Mouse (Mus musculus) E14TG2a.4 (cell line): ENCODE measurements around the gene Cog5.

ENCODE experiments used
- H3K27me3 ChIP-seq: 2 replicates; pipeline ENCODE4 v1.6.1; 2014; ENCODE audit warnings: low read length, control low read depth; ENCODE audit not compliant: insufficient read depth
- H3K36me3 ChIP-seq: 2 replicates; pipeline ENCODE4 v1.6.1; 2014; ENCODE audit warnings: low read length, control low read depth; ENCODE audit not compliant: insufficient read depth
- H3K4me1 ChIP-seq: replicated peaks from 2 replicates; pipeline ENCODE4 v1.6.1; 2014; ENCODE audit warnings: low read depth, low read length, control low read depth
- H3K4me3 ChIP-seq: replicated peaks from 2 replicates; pipeline ENCODE4 v1.5.1; 2014; ENCODE audit warnings: mild to moderate bottlenecking, low read length
- H3K9me3 ChIP-seq: 2 replicates; pipeline ENCODE4 v1.6.1; 2014; ENCODE audit warnings: low read length, control low read depth
- CTCF ChIP-seq: conservative IDR thresholded peaks from 2 replicates; pipeline ENCODE4 v1.5.1; 2014; ENCODE audit warnings: low read length
- NANOG ChIP-seq: IDR thresholded peaks from 2 replicates; pipeline ENCODE4 v1.6.1; 2014; ENCODE audit warnings: borderline replicate concordance, low read length, mixed read lengths
- POU5F1 ChIP-seq: IDR thresholded peaks from 2 replicates; pipeline ENCODE4 v1.6.1; 2014; ENCODE audit warnings: low read length, borderline replicate concordance

Gene Cog5

GRCm38 (mm10) chr12:31713600-31713999 is 58.9 kb downstream of the Cog5 start, which contains the start of gene Gpr22:
Gene Gpr22, minus strand, starts transcription at chr12:31713947.
- Histone ChIP-seq H3K36me3 (no peaks in the 10 kb centered on the region), H3K4me3 (no peak within 1 kb of the TSS), H3K9me3 (no peaks in the 10 kb centered on the region), H3K4me1 (peaks cover 12% of the 10 kb centered on the region), H3K27me3 (no peaks in the 10 kb centered on the region)
- TF ChIP-seq CTCF (no peak), POU5F1 (no peak), NANOG (no peak)

GRCm38 (mm10) chr12:31714070-31714469 is 59.4 kb downstream of the Cog5 start:
- peaks cover 16% of the 10 kb centered on the region for H3K4me1 ChIP-seq
- H3K27me3 ChIP-seq: no peaks in the 10 kb centered on the region
- H3K9me3 ChIP-seq: no peaks in the 10 kb centered on the region
- TF ChIP-seq CTCF: no peak
- TF ChIP-seq POU5F1: no peak
- TF ChIP-seq NANOG: no peak
- H3K4me3 ChIP-seq: no peak overlapping the region
- H3K36me3 ChIP-seq: no peaks in the 10 kb centered on the region

- H3K4me1 ChIP-seq: peaks cover 50% of the 10 kb centered on the region
- H3K27me3 ChIP-seq: no peaks in the 10 kb centered on the region
- TF ChIP-seq CTCF (peak; percentile 43), NANOG (no peak)
- no peaks in the 10 kb centered on the region for H3K36me3 ChIP-seq
- no peak overlapping the region for H3K4me3 ChIP-seq
- no peaks in the 10 kb centered on the region for H3K9me3 ChIP-seq
Observed at GRCm38 (mm10) chr12:31719586-31720275, 65.1 kb downstream of the Cog5 start.

GRCm38 (mm10) chr12:31724576-31724975 is 69.9 kb downstream of the Cog5 start:
- TF ChIP-seq CTCF (no peak), POU5F1 (no peak), NANOG (no peak)
- H3K9me3 ChIP-seq: no peaks in the 10 kb centered on the region
- H3K4me3 ChIP-seq: no peak overlapping the region
- H3K36me3 ChIP-seq: no peaks in the 10 kb centered on the region
- peaks cover 78% of the 10 kb centered on the region for H3K4me1 ChIP-seq
- H3K27me3 ChIP-seq: no peaks in the 10 kb centered on the region

GRCm38 (mm10) chr12:31725511-31726275 is 71.0 kb downstream of the Cog5 start:
- TF ChIP-seq POU5F1 (no peak), CTCF (no peak), NANOG (no peak)
- Histone ChIP-seq H3K4me1 (peaks cover 75% of the 10 kb centered on the region), H3K9me3 (no peaks in the 10 kb centered on the region), H3K4me3 (no peak overlapping the region; the same call in 1 of the 2 replicates), H3K27me3 (no peaks in the 10 kb centered on the region), H3K36me3 (no peaks in the 10 kb centered on the region)

GRCm38 (mm10) chr12:31726707-31727106 is 72.0 kb downstream of the Cog5 start:
- H3K27me3 ChIP-seq: no peaks in the 10 kb centered on the region
- no peaks in the 10 kb centered on the region for H3K9me3 ChIP-seq
- no peak overlapping the region for H3K4me3 ChIP-seq
- peaks cover 69% of the 10 kb centered on the region for H3K4me1 ChIP-seq
- H3K36me3 ChIP-seq: no peaks in the 10 kb centered on the region
- TF ChIP-seq POU5F1: no peak
- no peak for TF ChIP-seq CTCF
- TF ChIP-seq NANOG: no peak

- H3K36me3 ChIP-seq: no peaks in the 10 kb centered on the region
- no peak for TF ChIP-seq CTCF
- TF ChIP-seq NANOG: no peak
- no peak for TF ChIP-seq POU5F1
- no peak overlapping the region for H3K4me3 ChIP-seq
- H3K9me3 ChIP-seq: no peaks in the 10 kb centered on the region
- H3K27me3 ChIP-seq: no peaks in the 10 kb centered on the region
- H3K4me1 ChIP-seq: peaks cover 61% of the 10 kb centered on the region
Observed at GRCm38 (mm10) chr12:31730126-31730525, 75.5 kb downstream of the Cog5 start.

- no peak overlapping the region for H3K4me3 ChIP-seq
- H3K9me3 ChIP-seq: no peaks in the 10 kb centered on the region
- no peak for TF ChIP-seq CTCF
- TF ChIP-seq POU5F1: no peak
- no peak for TF ChIP-seq NANOG
- no peaks in the 10 kb centered on the region for H3K27me3 ChIP-seq
- H3K4me1 ChIP-seq: peaks cover 17% of the 10 kb centered on the region
- no peaks in the 10 kb centered on the region for H3K36me3 ChIP-seq
Observed at GRCm38 (mm10) chr12:31734616-31735015, 79.9 kb downstream of the Cog5 start.

GRCm38 (mm10) chr12:31747301-31747700 is 92.6 kb downstream of the Cog5 start:
- Histone ChIP-seq H3K9me3 (no peaks in the 10 kb centered on the region), H3K4me3 (no peak overlapping the region), H3K27me3 (no peaks in the 10 kb centered on the region), H3K36me3 (no peaks in the 10 kb centered on the region), H3K4me1 (peaks cover 8% of the 10 kb centered on the region)
- no peak for TF ChIP-seq NANOG
- no peak for TF ChIP-seq POU5F1
- TF ChIP-seq CTCF: peak; percentile 26
